Mouse (Mus musculus): ENCODE results near the gene D13Ertd608e.
"Not testable (repeated sequence)": the region's sequence is repeated elsewhere in the genome, so short reads cannot be mapped to it uniquely, and the experiment has no call there.

The D13Ertd608e gene

DNA sequence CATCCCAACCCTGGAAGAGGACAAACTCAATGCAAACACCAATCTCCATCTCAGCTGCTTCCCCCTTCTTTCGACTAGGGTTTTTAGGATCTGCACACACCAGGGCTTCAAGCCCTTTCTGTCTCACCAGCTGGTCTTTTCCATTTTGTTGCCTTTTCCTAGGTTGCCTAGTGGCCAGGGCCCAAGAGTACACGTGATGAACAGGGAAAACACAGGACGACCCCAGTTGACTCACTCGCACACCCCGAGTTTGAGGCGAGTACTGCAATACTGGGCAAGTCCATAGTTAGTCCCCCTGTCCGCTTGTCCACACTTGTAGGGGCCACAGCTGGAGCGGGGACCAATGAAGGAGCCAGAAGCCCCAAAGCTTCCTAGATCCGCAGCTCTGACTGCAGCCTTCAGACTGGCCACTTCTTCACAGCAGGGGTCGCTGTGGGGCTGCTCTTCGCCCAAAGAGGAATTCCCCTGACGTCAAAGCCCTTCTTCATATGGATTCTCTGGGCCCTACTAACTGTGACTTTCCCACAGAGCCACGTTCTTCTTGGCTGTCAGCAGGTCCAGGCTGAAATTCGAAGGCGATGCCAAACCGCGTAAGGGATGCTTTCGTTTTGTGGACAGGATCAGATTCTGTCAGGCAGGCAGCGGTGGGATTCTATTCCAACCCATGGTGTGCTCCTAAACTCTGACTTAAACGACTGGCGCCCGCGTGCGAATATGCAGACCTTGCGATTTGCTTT lies at the start of gene D13Ertd608e:
Gene D13Ertd608e, plus strand, starts transcription at position 687 of the 737 bp plus-strand sequence.
- not testable (repeated sequence) for DNase-seq (ENCODE audit: low spot score)

DNA sequence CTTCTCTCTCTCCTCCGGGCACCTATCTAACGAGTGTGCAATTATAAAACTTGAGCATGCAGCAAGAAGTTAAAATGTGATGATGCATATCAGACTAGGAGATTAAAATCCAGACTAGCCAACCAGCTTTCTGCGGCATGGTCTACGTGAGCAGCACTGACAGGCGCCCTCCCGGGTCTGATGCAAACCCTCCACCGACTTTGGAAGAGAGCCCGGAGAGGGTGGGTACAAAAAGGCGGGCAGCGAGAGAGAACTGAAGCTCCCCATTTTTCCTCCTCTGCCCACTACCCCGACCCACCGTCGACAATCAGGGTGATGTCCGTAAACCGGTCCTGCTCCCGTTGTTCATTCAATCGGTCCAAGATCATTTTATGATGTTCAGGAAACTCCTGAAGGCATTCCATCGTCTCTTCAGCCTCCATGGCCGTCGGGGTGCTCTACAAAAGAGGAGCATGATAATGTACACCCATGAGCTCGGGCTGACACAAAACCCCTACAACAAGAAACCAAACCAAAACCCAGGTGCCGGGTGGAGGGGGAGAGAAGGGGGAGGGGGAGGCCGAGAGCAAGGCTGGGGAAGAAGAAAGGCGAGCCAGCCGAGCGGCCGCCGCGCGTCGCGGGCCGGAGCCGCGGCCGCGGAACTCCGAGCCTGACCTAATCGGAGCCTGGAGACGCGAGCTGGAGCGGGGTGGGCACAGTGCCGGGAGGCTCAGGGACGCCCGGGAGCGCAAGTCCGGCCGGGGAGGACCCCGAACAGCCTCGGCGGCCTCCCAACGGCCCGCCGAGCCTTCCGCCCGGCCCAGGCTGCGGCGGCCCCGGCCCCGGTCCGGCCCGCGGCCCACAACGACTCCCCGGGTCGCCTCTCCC lies 45.7 kb upstream of the D13Ertd608e start:
- DNase-seq (ENCODE audit: low spot score): peak; percentile 38

DNA sequence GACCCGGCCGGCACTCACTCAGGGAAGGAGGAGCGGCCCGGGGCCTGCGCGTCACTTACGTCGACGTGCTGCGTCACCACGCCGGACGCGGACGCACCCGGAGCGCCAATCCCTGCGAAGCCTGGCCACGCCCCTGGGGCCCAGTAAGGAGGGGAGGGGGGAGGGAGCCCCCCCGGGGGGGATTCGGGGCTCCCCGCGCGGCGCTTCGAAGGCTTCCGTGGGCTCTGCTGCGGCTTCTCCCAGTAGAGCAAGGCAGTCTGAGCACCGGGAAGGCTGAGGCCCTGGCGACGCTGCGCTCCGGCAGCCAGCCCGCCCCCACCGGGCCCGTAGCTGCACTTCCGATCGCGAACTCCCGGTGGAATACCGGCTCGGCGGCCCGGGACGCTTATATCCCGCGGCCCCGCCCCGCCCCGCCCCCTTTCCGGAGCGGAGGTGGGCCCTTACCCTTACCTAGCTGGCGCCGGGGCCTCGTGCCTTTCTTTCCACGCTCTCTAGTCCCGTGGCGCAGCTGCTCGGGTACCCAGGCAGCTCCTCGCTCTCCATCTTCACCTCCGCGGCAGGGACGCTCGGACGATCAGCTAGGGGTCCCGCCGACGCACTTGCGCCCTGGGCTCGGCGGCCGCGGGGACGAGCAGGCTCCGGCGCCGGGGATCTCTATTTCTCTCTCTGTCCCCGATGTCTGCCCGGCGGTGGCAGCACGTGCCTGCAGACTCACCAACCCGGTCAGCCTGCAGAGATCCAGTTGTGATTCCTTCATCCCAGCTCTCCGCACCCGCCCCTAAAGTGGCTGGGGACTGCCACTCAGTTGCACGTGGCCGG lies 44.8 kb upstream of the D13Ertd608e start, which contains the start of gene Zfp131:
Gene Zfp131, minus strand, starts transcription at position 129 of the 819 bp plus-strand sequence.
- peak; percentile 91 for DNase-seq (ENCODE audit: low spot score)

DNA sequence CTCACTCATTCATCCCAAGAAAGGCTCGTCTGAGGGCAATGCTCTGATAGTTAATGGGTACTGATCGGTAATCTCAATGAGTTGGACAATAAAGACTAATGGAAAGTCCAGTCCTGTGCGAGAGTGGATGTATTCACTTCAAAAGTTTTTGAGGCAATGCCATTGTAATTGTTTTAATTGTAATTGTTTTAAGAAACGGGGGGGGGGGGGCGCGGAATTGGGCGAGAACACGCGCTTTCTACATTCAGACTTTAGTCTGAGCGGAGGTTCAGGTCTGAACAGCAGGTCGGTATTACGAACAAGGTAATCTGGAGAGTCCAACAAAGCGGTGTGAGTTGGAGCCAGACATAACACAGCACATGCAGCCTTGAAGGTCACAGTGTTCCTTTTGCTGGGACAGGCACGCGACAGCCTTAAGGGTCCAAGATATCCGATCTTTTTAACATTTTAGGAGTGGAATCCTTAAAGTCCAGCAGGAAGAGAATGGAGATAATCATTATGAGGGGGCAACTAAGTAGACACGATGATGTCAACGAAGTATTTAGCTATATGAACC lies 44.1 kb upstream of the D13Ertd608e start:
- no peak for DNase-seq (ENCODE audit: low spot score)

DNA sequence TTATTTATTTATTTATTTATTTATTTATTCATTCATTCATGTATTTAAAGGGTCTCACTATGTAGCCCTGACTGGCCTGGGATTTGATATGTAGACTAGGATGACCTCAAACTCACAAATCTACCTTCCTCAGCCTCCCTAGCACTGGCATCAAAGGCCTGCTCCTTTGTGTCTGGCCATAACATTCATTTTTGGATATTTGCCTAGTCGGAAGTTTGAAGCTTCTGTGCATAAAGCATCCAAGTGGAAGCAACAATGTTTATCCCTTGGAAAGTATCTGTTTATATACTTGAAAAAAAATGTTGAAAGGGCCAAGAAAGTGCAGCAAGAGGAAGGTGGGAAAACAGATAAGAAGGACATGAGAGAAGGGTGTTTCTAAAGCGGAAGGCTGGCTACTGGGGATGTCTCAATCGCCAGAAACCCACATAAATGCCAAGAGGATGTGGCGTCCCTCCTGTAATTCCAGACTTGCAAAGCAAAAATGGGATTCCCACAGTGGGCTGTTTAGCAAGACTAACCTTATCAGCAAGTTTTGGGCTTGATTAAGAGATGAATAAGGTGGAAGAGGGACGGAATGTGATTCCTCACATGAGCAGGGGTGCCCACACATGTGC lies 42.9 kb upstream of the D13Ertd608e start:
- DNase-seq (ENCODE audit: low spot score): no peak

DNA sequence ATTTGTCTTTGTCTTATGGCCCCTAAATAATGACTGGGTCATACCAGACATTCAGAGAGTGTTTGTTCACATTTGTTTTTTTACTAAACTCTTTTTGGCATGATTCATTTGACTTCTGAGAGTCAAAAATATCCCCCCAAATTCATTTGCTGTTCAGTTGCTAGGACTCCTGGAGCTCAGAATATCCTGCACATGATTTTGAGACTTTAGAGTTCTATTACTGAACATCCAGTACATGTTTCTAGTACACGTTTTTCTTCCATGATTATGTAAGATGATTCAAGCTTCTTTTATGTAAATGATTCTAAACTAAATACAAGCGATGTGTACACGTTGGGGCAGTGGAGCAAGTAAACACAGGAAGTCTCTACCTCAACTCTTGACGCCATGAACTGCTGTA lies 38.1 kb upstream of the D13Ertd608e start:
- no peak for DNase-seq (ENCODE audit: low spot score)

DNA sequence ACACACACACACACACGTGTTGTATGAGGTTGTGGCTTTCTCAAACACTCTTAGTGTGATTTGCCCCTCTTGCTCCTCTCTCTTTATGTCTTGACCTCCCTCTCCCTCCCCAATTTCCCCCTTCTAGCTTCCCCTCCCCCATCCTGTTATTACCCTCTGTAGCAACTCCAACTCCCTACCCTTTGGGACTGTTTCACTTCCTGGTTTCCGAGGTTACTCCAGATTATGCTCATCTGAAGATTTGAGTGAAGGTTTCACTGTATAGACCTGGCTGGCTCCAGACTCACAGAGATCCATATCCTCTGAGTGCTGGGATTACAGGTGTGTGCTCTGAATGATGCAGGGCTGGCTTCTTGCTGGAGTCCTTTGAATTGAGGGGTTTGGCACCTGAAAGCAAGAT lies 26.9 kb upstream of the D13Ertd608e start:
- DNase-seq (ENCODE audit: low spot score): no peak

DNA sequence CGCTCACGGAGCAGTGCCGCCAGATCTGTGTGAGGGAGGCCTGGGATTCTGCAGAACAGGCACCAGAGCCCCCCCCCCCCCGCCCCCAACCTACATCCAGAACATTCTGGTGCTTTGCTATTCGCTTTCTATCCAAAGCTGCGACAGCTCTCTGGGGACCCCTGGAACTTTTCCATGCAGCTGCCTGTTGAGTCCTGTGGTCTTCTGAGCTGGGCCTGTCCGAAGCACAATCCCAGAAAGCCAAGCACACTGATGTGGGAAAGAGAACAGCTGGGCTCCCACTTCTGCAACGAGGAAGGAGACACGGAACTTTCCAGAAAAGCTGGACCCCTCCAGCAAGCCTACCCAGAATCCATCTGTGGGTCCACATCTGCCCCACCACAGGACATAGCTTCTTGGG lies 25.8 kb upstream of the D13Ertd608e start:
- no peak for DNase-seq (ENCODE audit: low spot score)

DNA sequence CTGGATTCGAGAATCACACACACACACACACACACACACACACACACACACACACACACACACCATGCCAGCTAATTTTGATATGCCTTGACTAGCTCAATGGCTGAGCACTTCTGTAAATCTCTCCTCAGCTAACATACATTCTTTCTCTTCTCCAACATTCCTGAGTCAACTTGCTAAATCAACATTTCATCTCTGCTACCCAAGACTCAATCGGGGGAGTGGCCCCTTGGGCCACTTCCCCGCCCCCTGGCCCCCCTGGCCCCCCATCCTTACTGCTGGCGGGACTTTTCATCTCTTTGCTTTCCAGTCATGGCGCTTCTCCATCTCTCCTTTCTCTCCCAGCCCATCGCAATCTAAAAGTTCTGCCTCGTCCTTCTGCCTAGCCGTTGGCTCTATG lies 19.0 kb upstream of the D13Ertd608e start:
- no peak for DNase-seq (ENCODE audit: low spot score)

DNA sequence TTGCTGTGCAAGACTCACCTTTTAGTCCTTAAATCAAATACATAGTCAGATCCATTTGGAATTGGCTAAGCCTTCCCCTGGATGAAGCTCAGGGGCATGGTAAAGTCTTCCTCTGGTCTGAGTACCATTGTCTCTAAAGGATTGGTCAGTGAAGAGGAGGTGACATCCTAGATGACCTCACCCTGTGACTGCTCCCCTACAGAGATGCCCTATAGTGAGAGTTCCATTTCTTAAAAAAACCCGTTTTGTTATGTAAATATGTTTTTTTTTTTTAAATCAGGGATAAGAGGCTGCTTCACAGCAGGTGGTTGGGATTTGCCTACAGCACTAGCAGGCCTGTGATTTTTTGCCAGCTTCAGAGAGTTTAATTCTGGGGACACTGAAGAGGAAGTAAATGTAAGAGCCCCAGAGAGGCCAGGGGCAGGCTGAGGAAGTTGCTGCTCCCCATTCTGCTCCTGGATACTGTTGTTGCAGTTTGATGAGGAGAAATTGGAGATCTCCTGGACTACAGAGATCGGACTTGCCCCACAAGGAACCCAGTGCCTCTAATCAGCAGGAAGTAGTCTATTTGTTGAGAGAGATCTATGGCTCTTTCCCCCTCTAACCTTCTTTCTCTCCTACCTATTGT lies 18.1 kb upstream of the D13Ertd608e start:
- DNase-seq (ENCODE audit: low spot score): no peak

DNA sequence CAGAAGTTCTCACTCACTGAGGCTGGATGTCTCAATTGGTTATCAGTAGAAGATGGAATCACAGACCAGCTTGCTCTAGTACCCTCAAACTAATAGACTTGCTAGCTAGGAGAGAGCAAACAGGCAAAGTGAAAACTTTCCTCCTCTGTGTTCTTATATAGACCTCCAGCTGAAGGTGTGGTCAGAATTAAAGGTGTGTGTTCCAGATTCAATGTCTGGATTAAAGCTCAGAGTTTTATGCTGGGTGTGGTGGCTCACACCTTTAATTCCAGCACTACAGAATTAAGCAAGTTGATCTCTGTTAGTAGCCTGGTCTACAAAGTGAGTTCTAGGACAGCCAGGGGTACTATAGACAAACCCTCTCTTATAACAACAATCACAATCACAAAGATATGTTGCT lies 5.7 kb upstream of the D13Ertd608e start, which contains the start of gene AF067063:
Gene AF067063, minus strand, starts transcription at position 101 of the 400 bp plus-strand sequence.
- DNase-seq (ENCODE audit: low spot score): not testable (repeated sequence)

DNA sequence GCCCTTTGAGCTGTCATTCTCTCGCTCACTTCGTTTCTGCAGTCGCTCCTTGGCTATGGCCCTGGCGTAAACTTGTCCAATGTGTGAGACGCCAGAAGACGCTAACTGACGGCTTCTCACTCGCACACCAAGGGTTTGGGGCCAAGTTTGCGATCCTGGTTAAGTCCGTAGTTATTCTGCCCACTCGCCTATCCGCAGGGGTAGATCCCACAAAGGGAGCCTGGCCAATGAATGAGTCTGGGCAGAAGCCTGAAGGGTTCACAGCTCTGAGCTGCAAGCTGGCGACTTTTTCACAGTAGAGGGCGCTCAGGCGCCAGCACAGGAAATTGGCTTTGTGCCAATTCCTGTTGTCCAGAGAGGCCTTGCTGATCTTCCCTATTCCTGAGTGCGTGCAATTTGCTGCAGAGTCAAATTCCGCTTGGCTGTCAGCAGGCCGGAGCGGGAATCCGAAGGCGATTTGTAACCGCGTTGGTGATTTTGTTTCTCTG lies 562 bp downstream of the D13Ertd608e start:
- DNase-seq (ENCODE audit: low spot score): not testable (repeated sequence)

DNA sequence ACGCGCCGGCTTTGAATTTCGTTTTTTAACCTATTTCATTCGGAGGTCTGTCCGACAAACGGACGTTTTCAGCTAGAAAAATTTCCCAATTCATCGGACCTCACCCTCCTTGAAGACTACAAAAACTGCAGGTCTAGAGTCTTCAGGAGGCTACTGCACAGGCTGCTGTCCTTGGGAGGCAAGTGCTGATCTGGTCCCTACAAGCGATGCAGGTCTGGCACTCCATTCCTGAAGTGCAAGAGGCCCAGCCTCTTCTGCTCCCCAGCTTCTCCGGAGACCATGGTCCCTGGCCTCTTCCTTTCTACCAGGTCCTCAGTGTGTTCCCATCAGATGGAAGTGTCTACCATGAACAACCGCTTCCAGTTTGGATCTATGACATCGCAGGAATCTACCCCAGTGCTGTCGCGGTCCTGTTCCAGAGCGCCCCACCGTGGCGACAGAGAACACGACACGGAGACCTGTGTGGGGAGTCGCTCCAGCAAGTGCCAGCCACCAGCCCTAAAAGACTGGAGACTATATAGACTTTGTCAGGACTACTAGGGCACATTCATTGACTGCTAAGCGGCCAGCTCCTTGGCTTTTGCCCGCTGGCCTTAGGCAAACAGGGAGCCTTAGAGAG lies 2.0 kb downstream of the D13Ertd608e start:
- not testable (repeated sequence) for DNase-seq (ENCODE audit: low spot score)

DNA sequence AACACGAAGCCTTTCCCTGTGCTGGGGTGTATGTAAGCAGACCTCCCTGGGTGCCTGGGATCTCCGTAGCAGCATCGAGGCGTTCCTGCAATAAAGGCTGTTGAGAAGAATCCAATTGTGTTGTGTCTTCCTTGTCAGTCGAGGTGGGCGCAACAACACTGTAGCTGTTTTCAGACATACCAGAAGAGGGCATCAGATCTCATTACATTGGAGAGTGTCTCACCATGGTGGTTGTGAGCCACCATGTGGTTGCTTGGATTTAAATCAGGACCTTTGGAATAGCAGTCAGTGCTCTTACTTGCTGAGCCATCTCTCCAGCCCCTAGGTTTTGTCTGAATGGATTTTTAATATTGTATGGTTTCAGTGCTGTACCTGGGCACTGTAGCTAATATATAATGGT lies 4.2 kb downstream of the D13Ertd608e start:
- DNase-seq (ENCODE audit: low spot score): not testable (repeated sequence)

DNA sequence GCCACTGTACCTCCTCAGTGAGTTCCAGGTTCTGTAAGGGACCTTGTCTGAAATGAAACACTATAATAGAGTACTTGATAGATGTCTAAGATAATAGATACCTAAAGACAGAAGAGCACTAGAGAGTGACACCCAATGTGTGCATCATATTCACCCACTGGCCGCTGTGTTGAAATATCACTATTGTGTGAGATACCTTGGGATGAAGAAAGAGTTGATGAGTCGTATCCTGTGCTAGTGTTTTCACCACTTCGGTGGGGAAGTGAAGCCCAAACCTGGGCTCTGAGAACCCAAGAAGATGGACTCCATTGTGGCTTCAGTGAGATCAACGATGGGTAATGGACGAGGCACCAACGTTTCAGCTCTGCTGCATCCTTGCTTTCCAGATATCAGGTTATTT lies 26.6 kb downstream of the D13Ertd608e start:
- not testable (repeated sequence) for DNase-seq (ENCODE audit: low spot score)

DNA sequence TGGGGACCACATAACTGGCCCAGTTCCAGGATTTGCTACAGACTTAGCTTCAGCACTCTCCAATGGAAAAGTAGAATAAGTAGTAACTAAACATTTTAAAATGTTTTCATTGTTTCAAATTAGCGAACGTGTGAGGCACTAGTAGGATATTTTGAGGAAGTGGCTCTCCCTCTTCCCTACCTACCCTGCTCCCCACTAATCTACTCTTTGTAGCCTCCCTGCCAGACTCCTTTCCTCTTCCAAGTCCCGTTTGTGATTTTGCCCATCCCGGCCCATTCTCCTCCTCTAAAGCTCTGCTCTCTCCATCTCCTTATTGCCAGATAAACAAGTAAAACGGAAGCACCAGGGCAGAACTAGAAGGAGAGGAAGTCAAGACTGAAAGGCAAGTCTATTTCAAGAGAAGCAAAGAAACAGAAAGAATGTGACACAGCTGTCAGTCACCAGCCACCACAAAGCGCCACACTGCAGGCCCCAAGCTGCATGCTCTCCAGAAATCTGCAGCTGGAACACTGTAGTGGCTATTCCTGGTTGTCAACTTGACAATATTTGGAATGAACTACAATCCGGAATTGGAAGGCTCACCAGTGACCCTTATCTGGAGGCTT lies 28.7 kb downstream of the D13Ertd608e start:
- not testable (repeated sequence) for DNase-seq (ENCODE audit: low spot score)

DNA sequence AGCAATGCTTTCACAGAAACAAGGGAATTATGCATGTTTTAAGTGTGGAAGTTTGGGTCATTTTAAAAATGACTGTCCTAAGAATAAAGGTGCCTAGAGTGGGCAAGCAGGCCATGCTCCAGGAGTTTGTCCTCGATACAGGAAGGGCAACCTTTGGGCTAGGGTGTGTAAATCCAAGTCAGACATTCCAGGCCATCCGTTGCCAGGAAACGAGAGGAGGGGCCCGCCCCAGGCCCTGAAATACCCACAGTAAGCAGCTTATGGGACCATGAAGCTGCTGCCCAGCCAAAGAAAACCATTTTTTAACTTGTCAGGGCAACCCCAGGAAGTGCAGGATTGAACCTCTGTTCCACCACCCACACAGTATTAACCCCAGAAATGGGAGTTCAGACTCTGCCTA lies 51.1 kb downstream of the D13Ertd608e start:
- DNase-seq (ENCODE audit: low spot score): not testable (repeated sequence)

DNA sequence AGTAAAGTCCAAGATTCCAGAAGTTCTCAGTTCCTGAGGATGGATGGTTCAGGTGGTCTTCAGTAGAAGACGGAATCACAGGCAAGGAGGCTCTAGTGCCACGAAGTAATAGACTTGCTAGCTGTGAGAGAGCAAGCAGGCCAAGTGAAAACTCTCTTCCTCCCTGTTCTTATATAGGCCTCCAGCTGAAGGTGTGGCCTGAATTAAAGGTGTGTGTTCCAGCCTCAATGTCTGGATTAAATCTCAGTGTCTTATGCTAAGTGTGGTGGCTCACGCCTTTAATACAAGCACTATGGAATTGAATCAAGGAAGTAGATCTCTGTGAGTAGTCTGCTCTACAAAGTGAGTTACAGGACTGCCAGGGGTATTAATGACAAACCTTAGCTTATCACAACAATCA lies 58.9 kb downstream of the D13Ertd608e start, which contains the start of gene Tcstv1:
Gene Tcstv1, minus strand, starts transcription at position 101 of the 400 bp plus-strand sequence.
- not testable (repeated sequence) for DNase-seq (ENCODE audit: low spot score)

All from ovary, adult 18-20 months (tissue).